Mouse (Mus musculus) lung, embryonic 16.5 days (tissue): ENCODE measurements around the gene Ubald1. TPM values are rescaled to one million over a fixed set of nuclear protein-coding genes. Genes with fewer than 3 reads are reported as not detected.

Experiments
- ATAC-seq: fragments of 200-750 bp; cut with Nextera tagmentation; 2 replicates; pipeline ENCODE4 v1.8.0; 2017; ENCODE audit warnings: low read depth, mild to moderate bottlenecking, moderate library complexity
- H3K27ac ChIP-seq: fragments of 300-500 bp; sonication (generic); 2 replicates; pipeline ENCODE4 v1.5.1; 2014; ENCODE audit warnings: mild to moderate bottlenecking, control low read depth, low read length
- H3K27me3 ChIP-seq: fragments of 300-500 bp; sonication (generic); 2 replicates; pipeline ENCODE4 v1.6.1; 2014; ENCODE audit warnings: low read depth, low read length, mixed read lengths; ENCODE audit not compliant: control insufficient read depth, insufficient read depth
- H3K36me3 ChIP-seq: fragments of 300-500 bp; sonication (generic); 2 replicates; pipeline ENCODE4 v1.6.1; 2014; ENCODE audit warnings: low read length; ENCODE audit not compliant: control insufficient read depth, insufficient read depth
- H3K4me1 ChIP-seq: fragments of 300-500 bp; sonication (generic); replicated peaks from 2 replicates; pipeline ENCODE4 v1.6.1; 2014; ENCODE audit warnings: low read length, mixed read lengths; ENCODE audit not compliant: control insufficient read depth, insufficient read depth
- H3K4me2 ChIP-seq: fragments of 300-500 bp; sonication (generic); 2 replicates; pipeline ENCODE4 v1.6.1; 2014; ENCODE audit warnings: low read depth, low read length, control low read depth
- H3K4me3 ChIP-seq: fragments of 300-500 bp; sonication (generic); 2 replicates; pipeline ENCODE4 v1.5.1; 2014; ENCODE audit warnings: mild to moderate bottlenecking, low read length, control low read depth
- H3K9ac ChIP-seq: fragments of 300-500 bp; sonication (generic); 2 replicates; pipeline ENCODE4 v1.6.1; 2014; ENCODE audit warnings: low read length, control low read depth
- H3K9me3 ChIP-seq: fragments of 300-500 bp; sonication (generic); 2 replicates; pipeline ENCODE4 v1.6.1; 2016; ENCODE audit warnings: low read length; ENCODE audit not compliant: control insufficient read depth
- WGBS: fragments of 180-500 bp; shearing (Covaris S2); extraction: QIAGEN DNeasy Blood & Tissue Kit; methylation state at CpG from one replicate; pipeline ENCODE4 v1.1.7; 2014; 5-methylcytosine and 5-hydroxymethylcytosine counted together
- polyA plus RNA-seq: library from polyadenylated mRNA; unstranded; fragments of >200 nt; fragmentation: Nextera tagmentation; extraction: Ambion mirVana; gene quantifications from 2 replicates; pipeline ENCODE4 v1.2.1, GENCODE M21; 2015

The Ubald1 gene
- polyA plus RNA-seq, 1 experiment from 2014 or later, result 43.1 TPM

- H3K27me3 ChIP-seq, result no peaks in the 10 kb centered on the region
- no peaks in the 10 kb centered on the region for H3K4me1 ChIP-seq
- 80% methylated on average over 3 of the region's 3 CpGs for WGBS
- H3K27ac ChIP-seq, result no peak overlapping the region
- no peak for ATAC-seq
- H3K9ac ChIP-seq, result no peak overlapping the region
- H3K9me3 ChIP-seq, result no peaks in the 10 kb centered on the region
- no peak overlapping the region for H3K4me3 ChIP-seq
- H3K4me2 ChIP-seq, result no peak overlapping the region
- no peaks in the 10 kb centered on the region for H3K36me3 ChIP-seq
These were observed 42.5 kb downstream of the Ubald1 start for GRCm38 (mm10) chr16:4837631-4838030.

GRCm38 (mm10) chr16:4835191-4835590 is 44.9 kb downstream of the Ubald1 start, which contains the start of gene 4930562C15Rik:
4930562C15Rik (plus strand) TSS chr16:4835416.
- Histone ChIP-seq H3K4me2 (no peak within 1 kb of the TSS), H3K9me3 (no peaks in the 10 kb centered on the region), H3K9ac (no peak within 1 kb of the TSS), H3K4me1 (no peaks in the 10 kb centered on the region), H3K27ac (peak within 1 kb of the TSS; percentile 23; the same call in 1 of the 2 replicates), H3K4me3 (no peak within 1 kb of the TSS), H3K36me3 (no peaks in the 10 kb centered on the region), H3K27me3 (no peaks in the 10 kb centered on the region)
- peak; percentile 60 for ATAC-seq
- 66% methylated on average over 3 of the region's 3 CpGs for WGBS

GRCm38 (mm10) chr16:4833858-4834257 is 46.3 kb downstream of the Ubald1 start:
- Histone ChIP-seq H3K9ac (no peak overlapping the region), H3K4me3 (no peak overlapping the region), H3K27ac (peak overlapping the region; percentile 18), H3K27me3 (no peaks in the 10 kb centered on the region), H3K36me3 (no peaks in the 10 kb centered on the region), H3K9me3 (no peaks in the 10 kb centered on the region), H3K4me1 (peaks cover 3% of the 10 kb centered on the region; the same call in 1 of the 2 replicates), H3K4me2 (no peak overlapping the region)
- 58% methylated on average over 2 of the region's 2 CpGs for WGBS
- ATAC-seq, result 0 out of 2 replicates have a peak, but pooled peaks have one; percentile 19

GRCm38 (mm10) chr16:4831650-4832419 is 48.3 kb downstream of the Ubald1 start:
- 56% methylated on average over 15 of the region's 15 CpGs for WGBS
- H3K9me3 ChIP-seq, result no peaks in the 10 kb centered on the region
- no peak overlapping the region for H3K4me3 ChIP-seq
- H3K27me3 ChIP-seq, result no peaks in the 10 kb centered on the region
- no peak overlapping the region for H3K9ac ChIP-seq
- no peak overlapping the region for H3K4me2 ChIP-seq
- no peaks in the 10 kb centered on the region for H3K36me3 ChIP-seq
- peaks cover 3% of the 10 kb centered on the region; the same call in 1 of the 2 replicates for H3K4me1 ChIP-seq
- H3K27ac ChIP-seq, result no peak overlapping the region
- no peak for ATAC-seq

- Histone ChIP-seq H3K36me3 (no peaks in the 10 kb centered on the region), H3K9ac (no peak overlapping the region), H3K27me3 (no peaks in the 10 kb centered on the region), H3K27ac (no peak overlapping the region), H3K4me2 (no peak overlapping the region), H3K9me3 (no peaks in the 10 kb centered on the region), H3K4me3 (no peak overlapping the region), H3K4me1 (peaks cover 3% of the 10 kb centered on the region; the same call in 1 of the 2 replicates)
- 50% methylated on average over 6 of the region's 6 CpGs for WGBS
- ATAC-seq, result no peak; the same call in 1 of the 2 replicates
These were observed 50.7 kb downstream of the Ubald1 start for GRCm38 (mm10) chr16:4829271-4829900.

GRCm38 (mm10) chr16:4827639-4828038 is 52.5 kb downstream of the Ubald1 start:
- H3K9ac ChIP-seq, result no peak overlapping the region
- no peak overlapping the region for H3K27ac ChIP-seq
- H3K9me3 ChIP-seq, result no peaks in the 10 kb centered on the region
- 85% methylated on average over 5 of the region's 5 CpGs for WGBS
- no peak for ATAC-seq
- H3K4me3 ChIP-seq, result no peak overlapping the region
- H3K27me3 ChIP-seq, result no peaks in the 10 kb centered on the region
- H3K36me3 ChIP-seq, result no peaks in the 10 kb centered on the region
- H3K4me2 ChIP-seq, result no peak overlapping the region
- peaks cover 3% of the 10 kb centered on the region; the same call in 1 of the 2 replicates for H3K4me1 ChIP-seq

Other genes with a start within 250 kb of the Ubald1 start
- gene Vasn, start 240.4 kb downstream of the Ubald1 start, polyA plus RNA-seq, result 28.5 and 30.4 TPM in 2 replicates
- 61.3 and 61.9 TPM in 2 replicates for gene Dnaja3, start 240.3 kb downstream of the Ubald1 start, polyA plus RNA-seq
- 15.9 and 18.3 TPM in 2 replicates for gene Coro7, start 200.5 kb downstream of the Ubald1 start, polyA plus RNA-seq
- gene Nmral1, start 161.0 kb downstream of the Ubald1 start, polyA plus RNA-seq, result 60.6 and 62.5 TPM in 2 replicates
- 110 and 114 TPM in 2 replicates for gene Hmox2, start 154.0 kb downstream of the Ubald1 start, polyA plus RNA-seq
- gene Cdip1, start 90.0 kb downstream of the Ubald1 start, polyA plus RNA-seq, result 90.4 and 93.4 TPM in 2 replicates
- gene 4930562C15Rik, start 44.9 kb downstream of the Ubald1 start, polyA plus RNA-seq, result 0.62 and 1.4 TPM in 2 replicates
- 97.9 and 99.3 TPM in 2 replicates for gene Mgrn1, start 5.9 kb upstream of the Ubald1 start, polyA plus RNA-seq
- gene Nudt16l1, start 58.4 kb upstream of the Ubald1 start, polyA plus RNA-seq, result 144 and 152 TPM in 2 replicates
- 55.3 and 55.4 TPM in 2 replicates for gene Anks3, start 83.9 kb upstream of the Ubald1 start, polyA plus RNA-seq
- 0.21 TPM in 1 of 2 replicates, not detected in the other for gene Sept12, start 117.5 kb upstream of the Ubald1 start, polyA plus RNA-seq
- 45.1 and 46.8 TPM in 2 replicates for gene Smim22, start 127.0 kb upstream of the Ubald1 start, polyA plus RNA-seq
- gene Rogdi, start 133.2 kb upstream of the Ubald1 start, polyA plus RNA-seq, result 58.8 and 62.4 TPM in 2 replicates
- gene Glyr1, start 169.5 kb upstream of the Ubald1 start, polyA plus RNA-seq, result 145 and 150 TPM in 2 replicates
- 15.5 and 17.9 TPM in 2 replicates for gene Ubn1, start 169.7 kb upstream of the Ubald1 start, polyA plus RNA-seq